Mouse (Mus musculus) cerebellum, postnatal 4 days (tissue): Measurements from ENCODE around the gene St14.
"Not testable (repeated sequence)": the region's sequence is repeated elsewhere in the genome, so short reads cannot be mapped to it uniquely, and the experiment has no call there.

Experiments used
- DNase-seq, 2 experiments: peaks; one replicate each; pipeline ENCODE4 v3.0.0; 2022; ENCODE audit warnings: low spot score in 2 of 2, mixed read lengths in 1 of 2

Gene St14

GRCm38 (mm10) chr9:31086085-31086753 is 45.4 kb downstream of the St14 start:
- peak; percentile 73 to 80 for DNase-seq

DNA sequence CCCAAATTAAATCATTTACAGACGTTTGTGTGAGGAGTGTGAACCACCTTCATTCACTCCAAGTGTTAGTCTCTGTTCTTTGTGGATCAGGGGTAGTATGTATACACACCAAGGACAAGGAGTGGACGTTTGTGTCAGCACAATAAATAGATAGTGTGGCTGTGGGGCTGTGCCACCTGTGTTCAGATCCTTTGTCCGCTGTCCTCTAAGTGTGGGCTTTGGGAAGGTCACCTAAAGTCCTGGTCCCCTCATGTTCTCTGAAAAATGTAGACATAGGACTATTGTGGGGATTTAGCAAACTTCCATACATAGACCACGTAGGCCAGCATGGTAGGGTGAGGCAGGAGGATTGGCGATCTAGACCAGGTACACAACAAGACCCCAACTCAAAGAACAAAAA is 46.1 kb downstream of the St14 start:
- DNase-seq = no peak

DNA sequence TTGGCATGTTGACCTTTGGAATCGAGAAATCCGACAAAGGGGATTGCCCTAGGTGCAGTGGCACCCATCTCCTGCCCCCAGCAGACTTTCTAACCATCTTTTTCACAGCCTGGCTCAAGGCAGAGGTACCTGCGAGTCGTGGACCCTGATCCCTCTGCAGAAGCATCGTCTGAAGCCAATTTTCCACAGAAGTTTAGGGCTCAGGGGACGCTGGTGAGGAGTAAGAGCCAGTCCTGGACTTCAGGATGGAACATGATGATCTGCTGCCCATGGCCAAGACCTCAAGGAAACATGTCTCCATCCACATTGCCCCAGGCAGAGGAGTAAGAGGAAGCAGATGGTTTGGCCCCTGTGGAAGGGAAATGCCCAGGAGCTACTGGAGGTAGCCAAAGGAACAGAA is 48.9 kb downstream of the St14 start:
- DNase-seq = no peak

DNA sequence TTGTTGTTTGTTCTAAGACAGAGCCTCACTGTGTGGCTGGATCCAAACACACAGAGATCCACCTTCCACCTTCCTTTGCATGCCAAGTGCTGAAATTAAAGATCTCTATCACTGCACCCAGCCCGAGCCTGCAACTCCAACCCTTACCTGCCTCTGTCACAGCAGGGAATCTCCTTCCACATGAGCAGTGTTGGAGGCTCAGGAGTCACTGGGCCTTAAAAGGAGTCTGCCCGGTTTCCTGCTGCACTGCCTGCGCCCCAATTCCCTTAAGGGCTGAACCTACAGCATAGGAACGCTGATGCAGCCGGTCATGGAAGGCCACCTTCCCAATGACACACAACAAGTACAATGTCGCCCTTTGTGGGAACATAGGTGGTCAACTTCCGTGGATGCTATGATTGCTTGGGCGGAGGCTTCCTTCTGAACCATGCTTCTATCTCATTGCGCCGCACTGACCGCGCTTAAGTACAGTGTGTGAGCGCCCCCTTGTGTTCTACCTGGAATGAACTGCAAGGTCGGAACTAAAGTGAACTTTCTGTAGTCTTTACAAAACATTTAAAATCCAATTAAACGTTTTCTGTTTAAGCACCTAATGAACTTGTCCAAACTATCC is 49.5 kb downstream of the St14 start:
- peak; percentile 61 to 80 for DNase-seq

GRCm38 (mm10) chr9:31080726-31081125 is 50.9 kb downstream of the St14 start:
- no peak for DNase-seq

GRCm38 (mm10) chr9:31074836-31075235 is 56.8 kb downstream of the St14 start:
- no peak for DNase-seq

GRCm38 (mm10) chr9:31073797-31074196 is 57.9 kb downstream of the St14 start:
- no peak for DNase-seq

DNA sequence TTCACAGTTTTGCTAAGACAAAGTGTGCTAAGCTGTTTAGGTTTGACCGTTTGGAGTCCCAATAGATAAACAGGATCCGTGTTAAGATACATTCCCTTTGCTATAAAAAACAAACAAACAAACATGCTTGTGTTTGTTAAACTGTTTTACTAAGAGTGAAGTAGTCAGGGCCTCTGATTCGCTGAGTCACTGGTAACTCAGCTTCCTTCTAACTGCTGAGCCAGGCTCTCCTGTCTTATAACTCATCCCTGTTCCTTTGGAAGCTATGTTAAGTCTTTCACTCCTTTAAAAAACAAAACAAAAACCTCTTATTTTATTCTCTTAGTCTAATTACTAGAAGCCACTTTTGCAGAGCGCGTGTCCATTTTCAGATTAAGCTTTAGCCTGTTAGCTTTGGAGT is 59.4 kb downstream of the St14 start:
- DNase-seq = no peak

- DNase-seq = no peak
Measured at GRCm38 (mm10) chr9:31070706-31071105, 60.9 kb downstream of the St14 start.

DNA sequence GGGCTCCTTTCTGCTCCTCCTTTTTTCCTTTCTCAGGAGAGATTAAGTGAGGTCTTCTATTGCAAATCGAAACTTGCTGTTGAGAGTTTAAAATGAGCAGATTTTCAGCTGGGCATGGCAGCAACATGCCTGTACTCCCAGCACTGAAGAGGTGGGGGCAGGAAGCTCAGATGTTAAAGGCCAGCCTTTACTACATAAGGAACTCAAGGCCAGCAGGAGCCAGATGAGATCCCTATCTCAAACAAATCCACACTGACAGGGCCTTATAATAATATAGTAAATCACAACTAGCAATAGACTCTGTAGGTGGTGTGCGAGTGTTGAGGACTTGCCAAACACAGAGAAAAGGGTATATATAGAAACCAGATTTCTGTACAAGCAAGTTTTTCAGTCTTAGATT is 72.9 kb downstream of the St14 start:
- no peak for DNase-seq

DNA sequence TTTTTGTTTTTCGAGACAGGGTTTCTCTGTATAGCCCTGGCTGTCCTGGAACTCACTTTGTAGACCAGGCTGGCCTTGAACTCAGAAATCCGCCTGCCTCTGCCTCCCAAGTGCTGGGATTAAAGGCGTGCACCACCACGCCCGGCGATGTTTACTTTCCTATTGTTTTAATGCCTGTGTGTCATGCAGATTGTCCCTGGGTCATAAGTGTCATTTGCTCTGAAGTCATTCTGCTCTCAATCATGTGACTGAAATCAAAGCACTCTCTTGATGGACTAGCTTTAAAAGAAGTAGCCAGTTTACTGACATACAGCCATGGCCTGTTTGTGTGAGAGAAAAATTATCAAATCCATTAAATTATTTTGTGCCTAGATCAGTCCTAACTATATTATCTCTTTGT is 80.1 kb downstream of the St14 start:
- not testable (repeated sequence) for DNase-seq

GRCm38 (mm10) chr9:31050208-31050607 is 81.4 kb downstream of the St14 start:
- DNase-seq = no peak
